Mouse (Mus musculus) regulatory T cell (primary cell): ENCODE measurements around the gene Pmepa1.

Experiments
- in situ Hi-C: fragments of 300-600 bp; cut with MboI, MseI; formaldehyde crosslinking; loops from one replicate; pipeline ENCODE4 v1.15.1; 2025; ENCODE audit warnings: high pct_unique_total_duplicates

Gene Pmepa1

DNA sequence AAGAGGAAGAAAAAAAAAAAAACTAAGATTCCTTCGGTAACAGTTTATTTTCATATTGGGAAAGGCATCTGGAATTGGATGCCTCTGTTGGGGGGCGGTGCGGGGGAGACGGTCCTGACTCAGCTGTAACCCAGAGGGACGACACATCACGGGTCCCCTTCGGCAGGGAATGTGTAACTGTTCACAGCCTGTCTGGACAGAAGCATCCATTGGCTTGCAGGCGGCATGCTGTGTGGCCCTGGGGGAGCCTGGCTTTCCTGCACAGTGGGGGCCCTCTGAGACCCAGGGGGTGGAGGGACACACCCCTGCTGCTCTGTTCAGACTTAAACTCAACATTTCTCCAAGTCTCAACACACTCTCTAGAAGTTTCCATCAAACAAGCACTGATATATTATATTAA lies 49.5 kb downstream of the Pmepa1 start:
- in situ Hi-C loops: no loop called here

DNA sequence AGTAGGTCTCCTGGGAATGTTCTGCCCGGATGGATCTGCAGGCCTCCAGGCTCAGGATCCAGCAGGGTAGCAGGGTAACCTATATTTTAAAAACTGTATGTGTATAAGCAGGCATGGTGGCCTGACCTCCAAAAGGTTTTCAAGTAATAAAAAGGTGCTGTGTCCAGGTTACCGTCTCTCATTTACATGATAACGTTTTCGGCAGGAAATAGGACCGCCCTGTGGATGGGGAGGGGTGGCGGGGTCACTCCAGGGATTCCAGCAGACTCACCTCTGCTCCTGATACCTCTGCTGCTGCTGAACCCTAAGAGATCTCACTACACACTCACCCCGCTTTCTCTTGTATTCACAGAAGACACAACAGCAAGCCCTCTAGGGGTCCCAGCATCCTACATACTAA lies 50.4 kb downstream of the Pmepa1 start:
- in situ Hi-C loops: no loop called here

DNA sequence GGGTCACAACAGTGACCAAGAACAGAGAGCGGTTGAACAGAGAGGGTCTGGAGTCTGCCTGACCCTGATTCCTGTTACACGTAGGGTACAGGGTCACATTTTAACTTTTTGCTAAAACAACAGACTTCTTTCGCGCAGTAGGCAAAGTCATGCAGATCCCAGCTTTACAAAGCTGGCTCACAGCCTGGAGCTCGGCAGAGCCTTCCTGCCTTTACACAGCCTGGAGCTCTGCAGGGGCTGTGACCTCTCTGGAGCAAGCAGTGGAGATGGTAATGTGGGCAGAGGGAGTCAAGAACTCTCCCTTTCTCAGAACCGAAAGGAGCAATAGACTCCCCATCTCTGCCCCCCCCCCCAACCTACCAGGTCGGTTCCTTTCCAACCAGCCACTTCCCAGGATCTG lies 51.5 kb downstream of the Pmepa1 start:
- in situ Hi-C loops: loop anchor here (25.0 kb wide), 1 partner anchor 1387 kb away; no protein-coding TSS in a partner anchor

DNA sequence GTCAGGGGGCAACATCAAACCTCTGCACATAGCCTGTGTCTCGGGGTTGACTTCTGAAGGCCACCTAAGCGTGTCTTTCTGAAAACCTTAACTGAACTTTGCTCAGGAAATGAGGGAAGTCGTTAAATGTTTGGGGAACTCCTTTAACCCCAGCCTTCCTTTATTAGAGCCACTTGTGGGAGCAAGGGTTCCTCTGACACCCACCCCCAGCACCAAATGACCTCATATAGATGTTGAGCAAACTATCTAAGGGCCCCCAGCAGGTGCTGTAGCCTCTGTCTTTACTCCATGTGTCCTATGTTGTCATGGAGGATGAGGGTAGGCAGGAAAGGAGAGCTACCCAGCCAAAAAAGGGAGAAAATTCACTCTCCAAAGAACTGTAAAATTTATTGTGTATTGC lies 52.2 kb downstream of the Pmepa1 start:
- in situ Hi-C loops: loop anchor here (25.0 kb wide), 1 partner anchor 1388 kb away; no protein-coding TSS in a partner anchor

GRCm38 (mm10) chr2:173223496-173223895 lies 52.8 kb downstream of the Pmepa1 start:
- in situ Hi-C loops: loop anchor here (25.0 kb wide), 1 partner anchor 1389 kb away; no protein-coding TSS in a partner anchor

DNA sequence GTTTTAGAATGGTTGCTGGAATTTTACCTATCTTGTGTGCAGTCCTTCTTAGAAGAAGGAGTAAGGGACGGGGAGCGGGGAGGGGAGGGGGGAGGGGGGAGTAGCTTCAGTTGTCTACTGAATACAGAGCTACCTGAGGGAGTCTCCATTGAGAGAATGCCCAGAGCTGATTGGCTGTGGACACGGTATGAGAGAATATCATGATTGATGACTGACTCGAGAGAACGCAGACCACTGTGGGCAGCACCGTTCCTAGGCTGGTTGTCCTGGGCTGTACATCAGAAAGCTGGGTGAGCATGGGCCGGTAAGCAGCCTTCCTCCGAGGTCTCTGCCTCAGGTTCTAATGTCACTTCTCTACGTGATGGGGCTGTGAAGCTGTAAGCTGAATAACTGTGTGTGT lies 55.6 kb downstream of the Pmepa1 start:
- in situ Hi-C loops: loop anchor here (25.0 kb wide), 1 partner anchor 1392 kb away; no protein-coding TSS in a partner anchor

GRCm38 (mm10) chr2:173219256-173219954 lies 56.9 kb downstream of the Pmepa1 start:
- in situ Hi-C loops: loop anchor here (5.0 to 25.0 kb wide), 2 partner anchors 238 to 1393 kb away; no protein-coding TSS in a partner anchor

DNA sequence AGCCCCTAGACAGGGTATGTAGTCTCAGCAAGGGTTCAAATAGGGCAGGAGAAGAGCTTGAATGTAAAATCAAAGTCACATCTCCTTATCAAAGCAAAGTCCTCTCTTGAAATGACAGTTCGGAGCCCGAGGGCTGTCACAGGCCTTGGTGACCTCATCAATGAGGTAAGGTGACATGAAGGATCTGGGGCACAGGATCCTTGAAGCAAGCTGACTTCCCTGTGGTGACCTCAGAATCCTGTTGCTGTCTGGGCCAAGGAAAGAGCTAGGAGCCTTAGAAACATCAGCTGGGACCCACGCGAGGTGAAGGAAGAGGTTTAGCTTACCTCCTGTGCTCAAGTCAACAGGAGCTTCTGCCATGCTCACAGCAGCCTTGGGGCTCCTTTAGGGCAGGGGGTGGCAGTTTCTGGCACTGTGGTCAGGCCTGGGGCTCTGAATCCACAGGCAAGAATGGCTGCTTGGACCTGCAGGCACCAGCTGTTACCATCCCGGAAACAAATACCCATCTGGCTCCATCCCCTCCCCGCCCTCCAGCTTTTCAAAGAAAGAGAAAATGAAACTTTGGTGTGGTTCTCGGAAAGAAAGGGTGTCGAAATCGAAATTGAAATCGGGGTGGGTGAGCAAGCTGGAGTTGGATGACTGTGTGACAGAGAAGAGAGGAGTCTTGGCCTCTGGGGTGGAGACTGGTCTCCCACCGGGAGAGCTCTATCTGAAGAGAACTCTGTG lies 57.8 kb downstream of the Pmepa1 start, which contains the start of gene Zbp1:
Zbp1 (minus strand) TSS at position 508 of the 726 bp plus-strand sequence.
- in situ Hi-C loops: loop anchor here (5.0 to 25.0 kb wide), 2 partner anchors 239 to 1394 kb away; no protein-coding TSS in a partner anchor

GRCm38 (mm10) chr2:173217763-173218258 lies 58.5 kb downstream of the Pmepa1 start:
- in situ Hi-C loops: loop anchor here (5.0 to 25.0 kb wide), 2 partner anchors 239 to 1394 kb away; no protein-coding TSS in a partner anchor

DNA sequence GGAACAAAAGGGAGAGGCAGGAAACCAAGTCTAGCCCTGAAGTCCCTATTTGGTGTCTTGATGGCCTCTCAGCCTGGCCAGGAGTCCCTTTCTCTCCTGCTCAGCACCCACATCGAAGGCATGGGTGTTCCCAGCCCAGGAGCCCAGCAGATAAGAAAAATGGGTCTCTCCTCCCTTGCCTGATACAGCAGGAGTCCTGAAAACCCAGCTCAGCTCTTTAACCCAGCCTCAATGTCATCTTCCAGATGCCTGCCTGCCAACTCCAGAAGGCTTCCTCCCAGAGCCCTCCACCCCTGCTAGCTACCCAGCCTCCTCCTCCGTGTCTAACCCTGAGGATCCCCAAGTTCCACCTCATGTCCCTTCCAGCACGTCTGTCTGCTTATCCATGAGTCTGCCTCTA lies 59.1 kb downstream of the Pmepa1 start:
- in situ Hi-C loops: loop anchor here (5.0 to 25.0 kb wide), 2 partner anchors 240 to 1395 kb away; no protein-coding TSS in a partner anchor

DNA sequence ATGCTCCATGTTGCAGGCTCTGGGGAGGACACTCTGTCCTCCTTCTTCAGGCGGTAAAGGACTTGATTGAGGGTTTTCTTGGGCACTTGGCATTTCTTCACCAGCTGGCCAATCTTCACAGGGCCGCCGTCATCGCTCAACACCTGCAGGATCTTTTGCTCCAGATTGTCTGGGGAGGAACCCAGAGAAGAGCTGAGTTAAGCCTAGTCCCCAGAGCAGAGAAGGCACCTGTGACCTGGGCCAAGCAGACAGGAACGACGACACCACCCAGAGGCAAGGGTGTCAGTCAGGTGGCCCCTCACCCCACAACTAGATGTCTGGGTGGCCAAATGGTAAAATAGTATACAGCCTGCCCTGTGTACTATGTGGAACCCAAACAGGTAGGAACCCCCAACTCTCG lies 59.5 kb downstream of the Pmepa1 start:
- in situ Hi-C loops: loop anchor here (5.0 to 25.0 kb wide), 2 partner anchors 240 to 1395 kb away; no protein-coding TSS in a partner anchor

DNA sequence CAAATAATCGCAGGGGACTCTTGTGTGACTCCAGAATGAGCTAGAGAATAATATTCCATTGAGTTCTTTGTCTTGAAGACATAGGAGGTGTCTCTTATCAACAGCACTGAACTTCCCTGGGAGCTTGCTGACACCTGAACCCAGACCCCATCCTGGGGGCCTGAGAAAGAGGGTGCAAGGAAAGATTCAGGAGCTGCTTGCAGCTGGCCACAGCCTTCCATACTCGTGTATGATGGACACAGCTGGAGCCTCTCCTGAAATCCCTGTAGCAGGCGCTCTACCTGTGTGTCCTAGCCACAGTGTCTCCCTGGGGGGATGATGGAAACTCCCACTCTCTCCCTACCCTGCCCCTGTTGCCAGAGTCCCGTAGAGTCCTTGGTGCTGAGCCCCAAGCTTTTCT lies 64.1 kb downstream of the Pmepa1 start:
- in situ Hi-C loops: loop anchor here (25.0 kb wide), 1 partner anchor 1400 kb away; no protein-coding TSS in a partner anchor

DNA sequence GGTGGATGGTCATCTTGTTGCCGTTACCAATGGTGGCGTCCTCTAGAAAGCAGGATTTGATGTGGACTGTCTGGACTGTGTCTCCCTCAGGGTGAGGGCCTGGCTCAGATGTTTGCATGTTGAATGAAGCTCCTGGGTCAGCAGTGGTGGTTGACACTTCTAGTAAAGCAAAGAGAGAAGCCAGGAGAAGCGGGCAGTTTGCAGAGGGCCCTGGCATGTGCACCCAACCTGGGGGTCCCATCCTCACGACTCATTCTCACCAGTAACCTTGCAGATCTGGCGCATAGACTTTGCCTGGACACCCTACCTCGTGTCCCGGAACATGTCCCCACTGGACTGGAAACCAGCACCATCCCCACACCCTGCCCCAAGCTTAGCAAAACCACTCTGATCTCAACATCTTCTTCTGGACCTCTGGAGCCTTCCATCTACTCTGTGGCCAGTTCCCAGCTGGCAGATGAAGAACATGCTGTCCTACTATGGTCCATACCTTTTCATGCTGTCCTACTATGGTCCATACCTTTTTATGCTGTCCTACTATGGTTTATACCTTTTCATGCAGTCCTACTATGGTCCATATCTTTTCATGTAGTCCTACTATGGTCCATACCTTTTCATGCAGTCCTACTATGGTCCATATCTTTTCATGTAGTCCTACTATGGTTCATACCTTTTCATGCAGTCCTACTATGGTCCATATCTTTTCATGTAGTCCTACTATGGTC lies 67.1 kb downstream of the Pmepa1 start:
- in situ Hi-C loops: loop anchor here (25.0 kb wide), 1 partner anchor 1403 kb away; no protein-coding TSS in a partner anchor

DNA sequence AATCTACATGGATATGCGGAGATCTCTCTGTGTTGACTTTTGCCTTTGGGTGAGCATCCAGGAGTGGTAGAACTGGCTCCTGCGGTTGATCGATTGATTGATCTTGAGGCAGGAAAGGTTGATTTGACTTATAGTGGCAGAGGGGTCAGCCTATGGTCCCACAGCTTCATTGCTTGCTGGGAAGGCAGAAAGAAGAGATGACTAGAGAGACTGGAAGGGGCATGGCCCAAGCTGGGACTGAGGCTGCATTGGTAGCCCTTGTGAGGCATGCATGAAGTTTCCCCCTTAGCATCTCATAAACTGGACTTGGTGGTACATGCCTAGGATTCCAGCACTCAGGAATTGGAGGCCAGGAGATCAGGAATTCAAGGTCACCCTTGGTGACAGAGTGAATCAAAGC lies 69.3 kb downstream of the Pmepa1 start:
- in situ Hi-C loops: loop anchor here (25.0 kb wide), 1 partner anchor 1405 kb away; no protein-coding TSS in a partner anchor

DNA sequence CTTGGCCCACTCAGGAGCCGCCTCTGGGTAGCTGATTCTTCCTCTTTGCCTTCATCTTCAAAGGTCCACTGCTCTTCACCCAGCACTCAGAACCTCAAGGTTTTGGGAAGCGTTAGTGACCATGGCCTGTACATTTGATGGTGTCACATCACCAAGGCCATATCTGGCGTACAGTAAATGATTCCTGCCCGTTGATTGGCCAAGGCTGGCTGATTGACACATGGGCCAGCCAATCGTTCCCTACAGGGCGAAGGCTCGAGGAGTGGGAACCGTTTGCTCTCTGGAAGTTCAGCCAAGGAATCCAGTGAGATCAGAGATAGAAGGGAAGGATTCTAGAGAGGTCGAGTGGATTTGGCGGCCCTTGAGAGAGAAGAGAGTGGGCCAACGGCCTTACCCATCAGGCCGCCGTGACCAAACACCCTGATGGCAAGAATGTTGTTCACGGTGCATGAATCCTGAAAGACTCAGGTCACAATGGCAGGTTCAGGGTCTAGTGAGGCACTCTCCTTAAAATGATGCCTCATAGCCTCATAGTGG lies 70.7 kb downstream of the Pmepa1 start:
- in situ Hi-C loops: loop anchor here (25.0 kb wide), 1 partner anchor 1407 kb away; no protein-coding TSS in a partner anchor

GRCm38 (mm10) chr2:173204671-173205070 lies 71.7 kb downstream of the Pmepa1 start:
- in situ Hi-C loops: loop anchor here (5.0 to 25.0 kb wide), 2 partner anchors 698 to 1408 kb away; no protein-coding TSS in a partner anchor

- in situ Hi-C loops: loop anchor here (5.0 to 25.0 kb wide), 2 partner anchors 699 to 1409 kb away; no protein-coding TSS in a partner anchor
Measured at GRCm38 (mm10) chr2:173203726-173204125, 72.6 kb downstream of the Pmepa1 start.

- in situ Hi-C loops: loop anchor here (5.0 to 25.0 kb wide), 2 partner anchors 699 to 1409 kb away; no protein-coding TSS in a partner anchor
Measured at GRCm38 (mm10) chr2:173202924-173203689, 73.2 kb downstream of the Pmepa1 start.

GRCm38 (mm10) chr2:173194796-173195195 lies 81.5 kb downstream of the Pmepa1 start:
- in situ Hi-C loops: no loop called here
